Mouse (Mus musculus) liver, postnatal 0 days (tissue): Measurements from ENCODE around the gene Gadd45g. TPM values are rescaled to one million over a fixed set of nuclear protein-coding genes. Genes with fewer than 3 reads are reported as not detected.

ENCODE experiments used
- ATAC-seq: fragments of 200-750 bp; cut with Nextera tagmentation; 2 replicates; pipeline ENCODE4 v1.8.0; 2017; ENCODE audit warnings: mild to moderate bottlenecking, moderate library complexity
- DNase-seq: peaks from one replicate; pipeline ENCODE4 v3.0.0-alpha.2; 2016
- H3K27ac ChIP-seq: fragments of 300-500 bp; sonication (generic); 2 replicates; pipeline ENCODE4 v1.5.1; 2014; ENCODE audit warnings: antibody characterized with exemption, moderate library complexity, mild to moderate bottlenecking, low read depth
- H3K27me3 ChIP-seq: fragments of 300-500 bp; sonication (generic); 2 replicates; pipeline ENCODE4 v1.6.1; 2014; ENCODE audit warnings: low read length, control low read depth, mixed read lengths; ENCODE audit not compliant: insufficient read depth
- H3K36me3 ChIP-seq: fragments of 300-500 bp; sonication (generic); replicated peaks from 2 replicates; pipeline ENCODE4 v1.6.1; 2014; ENCODE audit warnings: mild to moderate bottlenecking, control low read depth, low read length, moderate library complexity, mixed read lengths; ENCODE audit not compliant: insufficient read depth
- H3K4me1 ChIP-seq: fragments of 300-500 bp; sonication (generic); 2 replicates; pipeline ENCODE4 v1.6.1; 2014; ENCODE audit warnings: antibody characterized with exemption, mild to moderate bottlenecking, control low read depth; ENCODE audit not compliant: insufficient read depth
- H3K4me2 ChIP-seq: fragments of 300-500 bp; sonication (generic); 2 replicates; pipeline ENCODE4 v1.6.1; 2014; ENCODE audit warnings: low read depth, mild to moderate bottlenecking, low read length, moderate library complexity, mixed read lengths
- H3K4me3 ChIP-seq: fragments of 300-500 bp; sonication (generic); 2 replicates; pipeline ENCODE4 v1.5.1; 2014; ENCODE audit warnings: low read depth, low read length
- H3K9ac ChIP-seq: fragments of 300-500 bp; sonication (generic); replicated peaks from 2 replicates; pipeline ENCODE4 v1.6.1; 2014; ENCODE audit warnings: mild to moderate bottlenecking, moderate library complexity
- H3K9me3 ChIP-seq: fragments of 300-500 bp; sonication (generic); 2 replicates; pipeline ENCODE4 v1.6.1; 2016; ENCODE audit warnings: mild to moderate bottlenecking, control low read depth, low read length, mixed read lengths
- CTCF ChIP-seq: sonication (generic); IDR thresholded peaks from 2 replicates; pipeline ENCODE4 v1.5.1; 2016; ENCODE audit warnings: antibody characterized with exemption, low read depth
- EP300 ChIP-seq: IDR thresholded peaks from 2 replicates; pipeline ENCODE4 v1.6.1; 2016; ENCODE audit warnings: antibody characterized with exemption, low read depth, mild to moderate bottlenecking
- WGBS: fragments of 180-500 bp; shearing (Covaris S2); extraction: QIAGEN DNeasy Blood & Tissue Kit; methylation state at CpG from one replicate; pipeline ENCODE4 v1.1.7; 2014; ENCODE audit not compliant: insufficient replicate concordance; 5-methylcytosine and 5-hydroxymethylcytosine counted together
- polyA plus RNA-seq: library from polyadenylated mRNA; unstranded; fragments of >200 nt; fragmentation: Nextera tagmentation; extraction: Ambion mirVana; gene quantifications from 2 replicates; pipeline ENCODE4 v1.2.1, GENCODE M21; 2015

Gene Gadd45g
- polyA plus RNA-seq, 1 experiment from 2014 or later = 20.6 TPM

DNA sequence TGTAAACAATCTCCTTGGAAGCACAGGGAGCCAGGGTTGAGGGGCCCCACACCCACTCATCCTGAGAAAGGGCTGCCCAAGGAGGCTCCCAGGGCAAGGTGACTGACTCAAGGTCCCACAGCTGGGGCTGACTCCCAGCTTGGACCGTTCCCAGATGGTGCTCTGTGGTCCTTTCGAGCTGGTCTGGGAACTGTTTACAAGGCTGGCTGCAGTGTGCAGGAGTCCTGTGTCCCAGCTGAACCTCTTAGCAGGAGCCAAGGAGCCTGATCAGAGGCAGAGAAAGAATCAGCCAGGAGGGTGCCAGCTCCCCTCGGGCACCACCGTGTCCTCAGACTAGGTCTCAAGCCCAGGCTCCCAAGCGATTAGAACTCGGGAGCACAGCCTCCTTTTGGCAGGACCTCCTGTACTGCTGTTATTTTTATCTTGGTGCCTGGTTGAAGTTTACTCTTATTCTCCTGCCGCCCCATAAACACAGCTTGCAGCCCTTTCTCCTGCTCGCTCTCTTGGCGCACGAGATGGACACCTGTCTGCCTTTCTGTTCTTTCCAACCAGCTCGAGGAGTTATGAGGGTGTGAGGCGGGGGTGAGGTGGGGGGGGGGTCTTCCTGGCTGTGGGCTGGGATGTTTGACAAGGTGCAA is 22.1 kb downstream of the Gadd45g start:
- Histone ChIP-seq H3K36me3 (no peaks in the 10 kb centered on the region), H3K27me3 (no peaks in the 10 kb centered on the region), H3K9ac (no peak overlapping the region), H3K4me1 (peaks cover 10% of the 10 kb centered on the region), H3K4me2 (no peak overlapping the region), H3K27ac (no peak overlapping the region), H3K4me3 (no peak overlapping the region), H3K9me3 (no peaks in the 10 kb centered on the region)
- no peak for TF ChIP-seq EP300
- no peak for TF ChIP-seq CTCF
- DNase-seq (no peak), ATAC-seq (no peak)
- WGBS = 66% methylated on average over 12 of the region's 12 CpGs

GRCm38 (mm10) chr13:51869129-51869491 is 22.6 kb downstream of the Gadd45g start:
- no peak overlapping the region for H3K27ac ChIP-seq
- ATAC-seq (no peak), DNase-seq (no peak)
- TF ChIP-seq CTCF (no peak), EP300 (no peak)
- no peak overlapping the region for H3K4me3 ChIP-seq
- no peaks in the 10 kb centered on the region for H3K27me3 ChIP-seq
- no peaks in the 10 kb centered on the region for H3K9me3 ChIP-seq
- H3K9ac ChIP-seq = no peak overlapping the region
- no peaks in the 10 kb centered on the region for H3K36me3 ChIP-seq
- 79% methylated on average over 9 of the region's 9 CpGs for WGBS
- peaks cover 12% of the 10 kb centered on the region for H3K4me1 ChIP-seq
- H3K4me2 ChIP-seq = no peak overlapping the region

DNA sequence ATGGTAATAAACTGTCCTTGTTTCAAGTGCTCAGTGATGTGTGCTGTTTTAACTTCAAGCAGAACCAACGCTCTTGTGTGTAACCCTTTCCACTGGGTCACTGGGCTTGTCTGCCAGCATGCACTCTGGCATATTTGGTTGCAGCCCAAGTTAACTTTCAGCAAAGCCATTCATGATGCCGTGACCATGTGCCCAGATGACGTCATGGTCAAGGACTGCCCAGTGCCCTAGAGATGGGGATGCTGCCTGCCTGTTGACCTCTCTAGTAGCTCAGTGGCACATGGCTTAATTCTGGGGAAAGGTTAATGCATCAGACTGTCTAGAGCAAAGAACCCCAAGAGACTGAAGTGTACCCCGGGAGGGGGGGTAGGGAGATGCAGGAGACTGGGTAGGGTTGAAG is 24.7 kb downstream of the Gadd45g start:
- no peak overlapping the region for H3K27ac ChIP-seq
- H3K27me3 ChIP-seq = no peaks in the 10 kb centered on the region
- no peak overlapping the region for H3K9ac ChIP-seq
- TF ChIP-seq EP300 (no peak), CTCF (no peak)
- WGBS = 77% methylated on average over 4 of the region's 4 CpGs
- no peaks in the 10 kb centered on the region for H3K36me3 ChIP-seq
- DNase-seq = no peak
- peaks cover 12% of the 10 kb centered on the region for H3K4me1 ChIP-seq
- H3K4me2 ChIP-seq = no peak overlapping the region
- H3K4me3 ChIP-seq = no peak overlapping the region
- no peaks in the 10 kb centered on the region for H3K9me3 ChIP-seq
- peak; percentile 36 for ATAC-seq

DNA sequence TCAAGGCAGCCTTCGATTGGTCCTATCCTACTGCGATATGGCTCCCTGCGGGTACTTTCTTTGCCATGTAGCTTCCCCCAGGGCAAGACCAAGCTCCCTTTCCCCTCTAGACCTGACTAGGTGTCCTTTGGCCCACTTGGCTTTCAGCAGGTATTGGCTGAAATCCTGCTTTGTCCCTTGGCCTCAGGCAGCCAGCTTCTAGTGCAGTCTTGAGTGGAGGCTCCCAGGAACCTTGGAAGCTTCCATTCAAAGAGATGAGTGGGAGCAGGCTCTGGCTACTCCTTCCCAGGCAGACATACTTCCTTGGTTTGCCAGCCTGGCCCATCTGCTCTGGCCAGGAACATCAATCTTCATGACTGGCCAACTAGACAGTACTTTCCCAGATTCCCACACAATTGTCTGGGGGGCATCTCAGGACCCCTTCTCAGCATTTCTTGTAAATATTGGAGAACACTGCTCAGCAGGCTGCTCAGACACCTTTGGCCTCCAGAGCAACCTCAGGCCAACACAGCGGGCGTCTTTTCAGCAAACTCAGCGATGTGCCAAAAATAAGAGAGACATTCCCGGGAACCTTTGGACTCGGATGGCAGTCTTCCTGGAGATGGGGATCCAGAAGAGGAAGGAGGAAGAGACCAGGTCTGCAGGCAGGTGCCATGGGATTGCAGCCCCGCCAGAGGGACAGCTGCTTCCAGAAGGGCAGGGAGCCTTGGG is 25.9 kb downstream of the Gadd45g start:
- DNase-seq (peak; percentile 57), ATAC-seq (no peak)
- TF ChIP-seq CTCF (no peak), EP300 (no peak)
- H3K4me1 ChIP-seq = peaks cover 12% of the 10 kb centered on the region
- H3K27me3 ChIP-seq = no peaks in the 10 kb centered on the region
- H3K4me2 ChIP-seq = no peak overlapping the region
- H3K36me3 ChIP-seq = no peaks in the 10 kb centered on the region
- H3K9me3 ChIP-seq = no peaks in the 10 kb centered on the region
- WGBS = 77% methylated on average over 9 of the region's 9 CpGs
- no peak overlapping the region for H3K9ac ChIP-seq
- peak overlapping the region; percentile 60 for H3K27ac ChIP-seq
- no peak overlapping the region for H3K4me3 ChIP-seq

GRCm38 (mm10) chr13:51872963-51873514 is 26.6 kb downstream of the Gadd45g start:
- Histone ChIP-seq H3K27ac (peak overlapping the region; percentile 60), H3K36me3 (no peaks in the 10 kb centered on the region), H3K4me1 (peaks cover 12% of the 10 kb centered on the region), H3K4me2 (no peak overlapping the region), H3K4me3 (no peak overlapping the region), H3K9ac (no peak overlapping the region), H3K9me3 (no peaks in the 10 kb centered on the region), H3K27me3 (no peaks in the 10 kb centered on the region)
- no peak for DNase-seq
- 63% methylated on average over 9 of the region's 9 CpGs for WGBS
- peak; percentile 86 for ATAC-seq
- TF ChIP-seq EP300 (peak; percentile 46; the same call in 1 of the 2 replicates), CTCF (no peak)

DNA sequence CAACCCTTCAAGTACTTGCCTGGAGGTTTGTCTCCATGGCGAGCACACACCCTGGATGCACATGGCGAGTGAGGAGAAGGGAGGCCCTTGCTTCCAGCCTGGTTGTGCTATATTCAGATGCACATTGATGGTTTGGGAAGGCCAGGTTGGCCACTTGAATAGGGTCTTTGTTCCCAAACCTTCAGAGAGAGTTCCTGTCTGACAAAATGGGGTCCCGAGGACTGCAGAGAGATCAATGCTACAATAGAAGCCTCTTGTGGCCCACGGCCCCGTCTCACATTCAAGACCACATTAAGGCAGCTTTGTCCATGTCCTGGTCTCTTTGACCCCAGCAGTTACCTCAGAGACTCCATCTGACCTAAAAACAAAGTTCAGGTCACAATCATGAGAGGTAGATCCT is 27.3 kb downstream of the Gadd45g start:
- H3K4me3 ChIP-seq = no peak overlapping the region
- no peak overlapping the region for H3K4me2 ChIP-seq
- DNase-seq = no peak
- H3K27ac ChIP-seq = peak overlapping the region; percentile 55; the same call in 1 of the 2 replicates
- 82% methylated on average over 5 of the region's 5 CpGs for WGBS
- TF ChIP-seq EP300 (no peak), CTCF (no peak)
- H3K36me3 ChIP-seq = no peaks in the 10 kb centered on the region
- H3K27me3 ChIP-seq = no peaks in the 10 kb centered on the region
- ATAC-seq = no peak
- no peaks in the 10 kb centered on the region for H3K9me3 ChIP-seq
- no peak overlapping the region for H3K9ac ChIP-seq
- H3K4me1 ChIP-seq = peaks cover 12% of the 10 kb centered on the region
